Mouse (Mus musculus) stomach, postnatal 0 days (tissue): ENCODE results near the gene Nhlrc2.

Experiments used
- CTCF ChIP-seq: IDR thresholded peaks from 2 replicates; pipeline ENCODE4 v1.5.1; 2016; ENCODE audit warnings: antibody characterized with exemption, low read depth, mild to moderate bottlenecking, moderate library complexity
- EP300 ChIP-seq: optimal IDR thresholded peaks from 2 replicates; pipeline ENCODE3; 2016; ENCODE audit warnings: antibody characterized with exemption

GRCm38 (mm10) chr19:56543320-56543719 is 4.7 kb upstream of the Nhlrc2 start:
- TF ChIP-seq EP300 (no peak), CTCF (no peak)
